Mouse (Mus musculus): ENCODE results near the gene Ankrd52.

Gene Ankrd52

DNA sequence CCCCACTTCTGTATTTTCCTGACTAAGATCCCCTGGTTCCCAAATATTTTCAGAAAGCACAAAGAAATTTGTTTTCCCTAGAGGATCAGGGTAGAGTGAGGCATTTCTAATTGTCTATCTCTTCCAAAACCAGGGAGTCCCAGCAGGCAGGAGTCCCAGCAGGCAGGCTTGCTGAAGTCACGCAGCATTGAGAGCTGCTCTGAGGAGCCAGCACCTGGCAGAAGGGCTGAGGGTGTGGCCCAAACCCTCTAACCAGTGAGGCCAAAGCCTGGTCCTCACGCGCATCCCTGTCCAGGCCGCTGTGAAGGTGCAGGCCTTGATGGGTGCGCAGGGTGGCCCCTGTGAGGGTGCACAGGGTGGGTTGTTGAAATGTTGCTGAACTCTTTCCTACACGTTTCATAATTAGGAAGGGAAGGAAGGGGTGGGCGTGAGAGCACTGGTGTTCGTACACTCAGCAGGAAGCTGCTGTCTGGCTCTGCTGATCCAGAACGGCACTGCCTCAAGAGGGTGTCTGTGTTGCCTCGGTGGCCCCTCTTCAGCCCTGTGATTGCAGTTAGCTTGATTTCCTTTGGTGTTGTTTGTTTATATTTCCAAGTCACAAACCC, 61.9 kb downstream of the Ankrd52 start:
- peak; percentile 20 for DNase-seq (ENCODE audit: low spot score)

DNA sequence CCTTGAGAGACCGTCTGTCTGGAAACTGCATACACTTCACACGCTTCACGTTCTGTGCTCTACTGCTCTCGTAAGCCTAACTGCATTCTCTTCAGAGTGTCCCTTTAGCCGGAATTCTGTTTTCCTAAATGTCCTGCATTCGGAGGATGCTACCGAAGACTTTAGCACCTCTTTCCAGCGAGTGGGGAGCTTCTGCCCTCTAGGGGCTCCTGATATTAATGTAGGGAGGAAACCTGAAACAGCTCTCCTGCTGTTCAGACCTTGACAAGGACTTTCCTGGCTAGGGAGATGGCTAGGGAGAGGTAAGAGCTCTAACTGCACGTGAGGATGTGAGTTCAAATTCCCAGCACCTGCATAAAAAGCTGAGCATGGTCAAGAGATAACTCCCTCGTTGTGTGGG, 63.5 kb downstream of the Ankrd52 start:
- DNase-seq (ENCODE audit: low spot score): no peak

DNA sequence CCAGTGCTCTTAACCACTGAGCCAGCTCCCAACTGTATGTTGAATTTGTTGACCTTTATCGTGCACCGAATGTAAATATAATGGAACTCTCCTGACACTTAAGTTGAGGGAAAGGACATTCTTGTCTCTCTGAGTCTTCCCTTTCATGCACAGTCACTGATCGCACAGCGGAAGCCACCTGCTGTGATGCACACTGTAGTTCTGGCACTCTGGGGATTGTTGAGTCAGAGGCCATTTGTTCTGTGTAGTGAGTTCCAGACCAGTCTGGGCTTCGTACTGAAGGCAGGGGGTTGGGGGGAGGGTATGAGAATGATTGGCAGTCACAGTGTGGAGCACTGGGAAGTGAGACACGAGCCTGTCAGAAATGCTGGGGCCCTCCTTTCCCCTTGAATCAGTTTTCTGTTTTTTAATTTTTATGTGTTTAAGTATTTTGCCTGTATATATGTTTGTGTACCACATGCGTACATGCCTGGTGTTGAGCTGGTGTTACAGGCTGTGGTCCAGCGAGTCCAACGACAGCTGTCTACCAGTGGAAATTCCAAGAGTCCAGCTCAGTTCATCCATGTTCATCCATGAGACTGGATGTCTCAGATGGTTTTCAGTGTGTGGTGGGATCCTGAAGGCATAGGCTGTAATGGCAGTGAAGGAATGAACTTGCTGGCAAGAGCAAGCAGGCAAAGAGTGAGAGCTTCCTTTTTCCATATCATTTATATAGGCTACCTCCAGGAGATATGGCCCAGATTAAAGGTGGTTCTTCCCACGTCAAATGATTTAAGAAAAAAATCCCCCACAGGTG, 64.6 kb downstream of the Ankrd52 start:
- DNase-seq (ENCODE audit: low spot score): no peak

DNA sequence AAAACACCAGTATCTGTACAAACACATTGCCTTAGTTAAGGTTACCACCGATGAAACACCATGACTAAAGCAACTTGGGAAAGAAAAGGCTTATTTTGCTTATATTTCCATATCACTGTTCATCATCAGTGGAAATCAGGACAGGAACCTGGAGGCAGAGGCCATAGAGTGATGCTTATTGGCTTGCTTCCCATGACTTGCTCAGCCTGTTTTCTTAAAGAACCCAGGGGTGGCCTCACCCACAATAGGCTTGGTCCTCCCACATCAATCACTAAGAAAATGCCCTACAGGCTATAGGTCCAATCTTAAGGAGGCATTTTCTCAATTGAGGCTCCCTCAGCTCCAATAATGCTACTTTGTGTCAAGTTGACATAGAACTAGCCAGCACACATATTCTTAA, 65.8 kb downstream of the Ankrd52 start:
- DNase-seq (ENCODE audit: low spot score): no peak

DNA sequence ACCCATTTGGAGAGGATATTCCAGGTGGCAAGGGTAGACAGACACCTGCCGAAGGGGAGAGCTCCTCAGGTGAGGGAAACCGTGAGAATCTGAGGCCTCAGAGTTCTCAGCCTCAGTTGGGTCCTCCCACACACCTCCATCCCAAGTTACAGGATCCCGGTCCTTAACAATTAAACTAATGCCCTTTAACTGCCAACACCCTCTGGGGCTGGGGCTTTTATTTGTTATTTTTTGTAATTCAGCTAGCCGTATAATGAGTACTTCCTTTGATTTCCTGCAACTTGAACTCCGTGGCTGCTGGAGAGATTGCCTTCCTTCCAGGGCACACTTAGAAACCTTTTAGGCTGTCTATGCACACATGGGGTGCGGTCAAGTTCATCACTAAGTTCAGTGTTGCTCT, 67.4 kb downstream of the Ankrd52 start:
- no peak for DNase-seq (ENCODE audit: low spot score)

DNA sequence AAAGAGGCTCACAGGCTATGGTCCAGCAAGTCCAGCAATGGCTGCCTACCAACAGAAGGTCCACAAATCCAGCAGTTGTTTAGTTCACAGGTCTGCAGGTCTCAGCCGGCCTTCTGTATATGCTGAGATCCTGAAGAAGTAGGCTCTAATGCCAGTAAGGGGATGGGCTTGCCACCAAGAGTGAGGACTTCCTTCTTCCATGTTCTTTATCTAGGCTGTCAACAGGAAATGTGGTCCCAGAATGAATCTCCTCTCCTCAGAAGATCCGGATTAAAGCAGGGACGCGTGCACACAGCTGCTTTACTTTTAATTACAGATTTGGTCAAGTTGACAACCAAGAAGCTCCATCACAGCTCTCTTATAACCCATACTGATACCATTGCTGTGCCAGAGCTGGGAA, 68.5 kb downstream of the Ankrd52 start:
- DNase-seq (ENCODE audit: low spot score): no peak

DNA sequence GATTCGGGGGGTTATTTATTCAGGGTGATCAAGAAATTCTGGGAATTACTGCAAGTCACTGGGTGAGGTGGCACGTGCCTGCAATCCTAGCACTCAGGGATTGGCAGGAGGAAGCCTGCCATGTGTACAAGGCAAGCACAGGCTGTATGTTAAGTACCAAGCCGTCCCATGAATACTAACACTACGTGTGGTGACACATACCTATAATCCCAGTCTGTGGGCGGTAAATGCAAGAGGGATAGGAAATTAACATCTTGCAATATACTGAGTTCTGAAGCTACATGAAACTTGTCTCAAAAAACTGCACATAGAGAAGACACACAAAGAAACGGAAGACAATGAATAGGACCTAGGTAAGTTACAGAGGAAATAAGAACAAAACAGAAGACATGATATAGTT, 74.1 kb downstream of the Ankrd52 start:
- no peak for DNase-seq (ENCODE audit: low spot score)

DNA sequence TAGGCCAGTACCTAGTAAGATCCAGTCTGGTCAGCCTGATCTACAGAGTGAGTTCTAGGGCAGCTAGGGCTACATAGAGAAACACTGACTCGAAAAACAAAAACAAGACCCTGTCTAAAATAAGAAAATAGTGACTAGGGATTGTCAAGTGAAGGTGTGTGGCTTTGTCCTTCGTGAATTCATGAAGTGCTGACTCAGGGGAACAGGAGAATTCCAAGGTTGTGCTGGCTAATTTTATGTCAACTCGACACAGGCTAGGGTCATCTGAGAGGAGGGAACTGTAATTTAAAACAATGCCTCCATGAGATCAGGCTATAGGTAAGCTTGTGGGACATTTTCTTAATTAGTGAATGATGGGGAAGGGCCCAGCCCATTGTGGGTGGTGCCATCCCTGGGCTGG, 77.6 kb downstream of the Ankrd52 start:
- DNase-seq (ENCODE audit: low spot score): no peak

DNA sequence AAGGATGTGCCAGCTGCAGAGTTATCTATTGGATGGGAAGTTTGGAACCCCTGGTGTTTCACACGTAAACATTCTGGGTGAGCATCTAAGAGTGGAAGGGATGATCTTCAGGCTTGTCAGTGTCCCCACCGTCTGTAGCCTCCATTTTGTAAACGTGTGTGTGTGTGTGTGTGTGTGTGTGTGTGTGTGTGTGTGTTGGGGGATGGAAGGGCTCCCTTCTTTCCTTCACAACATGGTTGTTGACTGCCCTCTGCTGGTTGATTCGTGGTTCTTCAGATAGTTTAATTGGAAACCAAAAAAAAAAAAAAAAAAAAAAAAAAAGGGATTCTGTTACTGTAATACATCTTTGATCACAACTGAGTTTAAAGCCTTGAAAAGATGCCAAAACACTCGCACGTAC, 78.4 kb downstream of the Ankrd52 start:
- DNase-seq (ENCODE audit: low spot score): peak; percentile 42

DNA sequence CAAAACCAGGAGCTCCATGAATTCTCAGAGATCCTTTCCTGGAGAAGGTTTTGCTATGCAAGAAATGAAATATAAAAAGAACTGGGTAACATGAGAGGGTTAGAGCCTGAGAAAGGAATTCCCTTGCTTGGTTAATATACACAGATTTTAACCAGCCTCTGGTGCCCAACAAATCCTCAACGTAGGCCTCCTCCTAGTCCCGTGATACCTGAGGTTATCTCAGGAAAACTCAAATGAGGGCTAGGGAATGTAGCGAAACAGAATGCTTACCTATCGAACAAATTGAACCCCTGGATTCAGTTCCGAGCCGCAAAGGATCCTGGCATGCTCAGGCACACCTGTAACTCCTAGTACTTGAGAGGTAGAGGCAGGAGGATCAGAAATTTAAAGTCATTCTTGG, 80.8 kb downstream of the Ankrd52 start:
- no peak for DNase-seq (ENCODE audit: low spot score)
